ENCODE assay signal across 33 mouse cellular contexts in the genomic region with DNA sequence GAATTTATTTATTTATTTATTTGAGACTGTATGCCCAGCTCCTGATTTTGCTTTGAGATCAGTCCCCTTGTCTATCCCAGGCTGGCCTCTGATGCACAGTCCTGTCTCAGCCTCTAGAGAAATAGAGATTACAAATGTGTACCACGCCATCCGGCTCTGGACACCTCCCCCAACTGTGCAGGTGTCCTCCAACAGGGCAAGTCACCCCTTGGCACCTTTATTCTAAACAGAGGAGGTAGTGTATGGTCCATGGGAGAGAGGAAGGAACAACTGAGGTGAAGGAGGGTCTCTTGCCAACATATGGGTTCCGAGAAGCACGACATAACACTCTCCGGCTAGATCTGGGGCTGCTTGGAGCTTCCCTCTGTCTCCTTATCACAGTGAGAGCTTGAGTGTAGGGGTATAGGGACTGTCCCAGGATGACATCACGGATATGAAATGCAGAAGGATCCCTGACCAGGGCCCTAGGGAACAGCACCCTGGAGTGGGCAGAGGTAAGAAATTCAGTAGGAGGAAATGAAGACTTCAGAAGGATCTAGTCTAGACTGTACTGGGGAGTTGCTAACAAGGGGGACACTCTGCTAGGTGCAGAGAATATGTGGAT. TPM values are rescaled to one million over a fixed set of nuclear protein-coding genes. Genes with fewer than 3 reads are reported as not detected.
DNase-seq lines count a peak whose midpoint lies in the region; ATAC-seq and TF ChIP-seq lines count a peak whose summit lies in the region.
"Had no signal": no experiment of that assay in that cellular context is flagged by ENCODE, and none has a peak within 500 bp of the region (broad histone marks: within the 10 kb centered on the region; RNA-seq: fewer than 3 reads in every experiment).

No protein-coding gene starts in this region.

- TF ChIP-seq CTCF in stomach, postnatal 0 days (IDR thresholded peaks at IDR 0.05; ENCODE audit: low read depth) = no peak

- H3K27me3 ChIP-seq in stomach, embryonic 14.5 days (ENCODE audit: control insufficient read depth, insufficient read depth, low read length) = no peaks in the 10 kb centered on the region
- H3K27me3 ChIP-seq in stomach, postnatal 0 days (ENCODE audit: control insufficient read depth, insufficient read depth, low read length) = no peaks in the 10 kb centered on the region
- H3K27me3 ChIP-seq in liver, embryonic 13.5 days = no peaks in the 10 kb centered on the region
- H3K27me3 ChIP-seq: forebrain, embryonic 15.5 days; hindbrain, embryonic 15.5 days; midbrain, embryonic 12.5 days; neural tube, embryonic 15.5 days; stomach, embryonic 15.5 days had no signal

- no peak overlapping the region for H3K4me3 ChIP-seq in stomach, embryonic 14.5 days (ENCODE audit: low read depth, low read length)
- H3K4me3 ChIP-seq in stomach, postnatal 0 days (ENCODE audit: low read depth, low read length) = no peak overlapping the region
- peak overlapping the region; percentile 23 for H3K4me3 ChIP-seq in liver, embryonic 13.5 days (replicated peaks)
- H3K4me3 ChIP-seq: forebrain, embryonic 10.5 days; forebrain, embryonic 15.5 days; heart, adult 2 months; heart, embryonic 13.5 days; hindbrain, embryonic 15.5 days; midbrain, embryonic 12.5 days; neural tube, embryonic 15.5 days; stomach, embryonic 15.5 days had no signal

- DNase-seq in heart, adult 11 months = peak; percentile 82
- DNase-seq in heart, adult 9 months (ENCODE audit: low spot score in 2 of 2) = no peak
- DNase-seq in stomach, postnatal 0 days (ENCODE audit: low spot score) = no peak
- no peak for DNase-seq in liver, embryonic 13.5 days
- DNase-seq in adipocyte (ENCODE audit: low spot score) = no peak
- DNase-seq in gastrocnemius, postnatal 4 days (ENCODE audit: low spot score in 2 of 2) = no peak
- DNase-seq: adrenal gland, adult 2 months; adrenal gland, postnatal 36 days; cerebellum, adult 8-10 months; cerebellum, postnatal 36 days; gastrocnemius, postnatal 25 days; heart, adult 2 months; heart, postnatal 10 days; kidney, adult 11 months; kidney, postnatal 14 days; left cerebral cortex, postnatal 4 days; lung, embryonic 14.5 days; lung, postnatal 14 days; retina, postnatal 1 day; right cerebral cortex, postnatal 14 days; thymus, postnatal 36 days had no signal

- 86% methylated on average over 6 of the region's 6 CpGs for WGBS in stomach, embryonic 14.5 days
- whole genome bisulfite sequencing in stomach, postnatal 0 days = 87% methylated on average over 6 of the region's 6 CpGs
- 71% methylated on average over 6 of the region's 6 CpGs for WGBS in liver, embryonic 13.5 days (ENCODE audit: insufficient replicate concordance)

- no peak for TF ChIP-seq EP300 in stomach, postnatal 0 days (optimal IDR thresholded peaks at IDR 0.05)

- H3K36me3 ChIP-seq in stomach, embryonic 14.5 days (ENCODE audit: control insufficient read depth, insufficient read depth, low read length) = no peaks in the 10 kb centered on the region
- H3K36me3 ChIP-seq in stomach, postnatal 0 days (ENCODE audit: control insufficient read depth, insufficient read depth, low read length) = no peaks in the 10 kb centered on the region
- H3K36me3 ChIP-seq in liver, embryonic 13.5 days = peaks cover 20% of the 10 kb centered on the region
- H3K36me3 ChIP-seq: forebrain, embryonic 10.5 days; forebrain, embryonic 15.5 days; heart, embryonic 13.5 days; hindbrain, embryonic 15.5 days; midbrain, embryonic 12.5 days; neural tube, embryonic 15.5 days; stomach, embryonic 15.5 days had no signal

- H3K4me2 ChIP-seq in stomach, embryonic 14.5 days (replicated peaks; ENCODE audit: low read depth, low read length) = no peak overlapping the region
- H3K4me2 ChIP-seq in stomach, postnatal 0 days (replicated peaks; ENCODE audit: low read depth) = no peak overlapping the region
- H3K4me2 ChIP-seq in liver, embryonic 13.5 days = peak overlapping the region; percentile 53
- H3K4me2 ChIP-seq: forebrain, embryonic 15.5 days; heart, embryonic 13.5 days; hindbrain, embryonic 15.5 days; lung, embryonic 14.5 days; midbrain, embryonic 12.5 days; neural tube, embryonic 15.5 days; stomach, embryonic 15.5 days had no signal

- 0 out of 2 replicates have a peak, but pooled peaks have one; percentile 37 for ATAC-seq in stomach, embryonic 14.5 days (ENCODE audit: insufficient number of reproducible peaks, insufficient read depth, low FRiP score, low read depth)
- no peak for ATAC-seq in stomach, postnatal 0 days (ENCODE audit: low FRiP score, low TSS enrichment)
- ATAC-seq in liver, embryonic 13.5 days (ENCODE audit: low read depth) = peak; percentile 59
- ATAC-seq: forebrain, embryonic 15.5 days had no signal

- no peak overlapping the region for H3K27ac ChIP-seq in stomach, embryonic 14.5 days (ENCODE audit: low read length)
- no peak overlapping the region for H3K27ac ChIP-seq in stomach, postnatal 0 days (replicated peaks)
- H3K27ac ChIP-seq in liver, embryonic 13.5 days = peak overlapping the region; percentile 74
- H3K27ac ChIP-seq: forebrain, embryonic 10.5 days; forebrain, embryonic 15.5 days; heart, adult 2 months; heart, embryonic 13.5 days; hindbrain, embryonic 15.5 days; midbrain, embryonic 12.5 days; neural tube, embryonic 15.5 days; stomach, embryonic 15.5 days had no signal

- H3K9me3 ChIP-seq in stomach, embryonic 14.5 days (ENCODE audit: control insufficient read depth, low read depth, low read length) = no peaks in the 10 kb centered on the region
- H3K9me3 ChIP-seq in stomach, postnatal 0 days (ENCODE audit: control insufficient read depth, low read length) = peaks cover 4% of the 10 kb centered on the region; the same call in 1 of the 2 replicates
- H3K9me3 ChIP-seq in liver, embryonic 13.5 days (replicated peaks) = no peaks in the 10 kb centered on the region
- H3K9me3 ChIP-seq: forebrain, embryonic 10.5 days; forebrain, embryonic 15.5 days; heart, embryonic 13.5 days; hindbrain, embryonic 15.5 days; midbrain, embryonic 12.5 days; neural tube, embryonic 15.5 days; stomach, embryonic 15.5 days had no signal

- H3K9ac ChIP-seq in stomach, embryonic 14.5 days (replicated peaks; ENCODE audit: low read depth, low read length) = no peak overlapping the region
- no peak overlapping the region for H3K9ac ChIP-seq in stomach, postnatal 0 days (ENCODE audit: low read length)
- H3K9ac ChIP-seq in liver, embryonic 13.5 days = peak overlapping the region; percentile 62
- H3K9ac ChIP-seq: forebrain, embryonic 15.5 days; heart, embryonic 13.5 days; hindbrain, embryonic 15.5 days; lung, embryonic 14.5 days; midbrain, embryonic 12.5 days; neural tube, embryonic 15.5 days; stomach, embryonic 15.5 days had no signal

- no peaks in the 10 kb centered on the region for H3K4me1 ChIP-seq in stomach, embryonic 14.5 days (ENCODE audit: control insufficient read depth, insufficient read depth, low read length)
- H3K4me1 ChIP-seq in stomach, postnatal 0 days (replicated peaks; ENCODE audit: control insufficient read depth, insufficient read depth) = no peaks in the 10 kb centered on the region
- peaks cover 69% of the 10 kb centered on the region for H3K4me1 ChIP-seq in liver, embryonic 13.5 days (replicated peaks)
- H3K4me1 ChIP-seq: forebrain, embryonic 15.5 days; hindbrain, embryonic 15.5 days; midbrain, embryonic 12.5 days; neural tube, embryonic 15.5 days; stomach, embryonic 15.5 days had no signal

RNA-seq across cellular contexts. Expression of a gene that starts 1.1 kb away (rescaled TPM):
- 0.18 TPM in 1 of 2 replicates, not detected in the other for polyA plus RNA-seq in stomach, embryonic 14.5 days (2014; fragmentation: Nextera tagmentation; extraction: Ambion mirVana)
- 0.05 and 0.11 TPM in 2 replicates for polyA plus RNA-seq in stomach, postnatal 0 days (2015; fragmentation: Nextera tagmentation; extraction: Ambion mirVana)
- polyA plus RNA-seq in liver, embryonic 13.5 days (2015; fragmentation: Nextera tagmentation; extraction: Ambion mirVana) = 0.51 and 0.60 TPM in 2 replicates
- total RNA-seq in gastrocnemius, postnatal 4 days (2021) = under 1 TPM; 0.22 to 0.36 TPM
- total RNA-seq: gastrocnemius, adult 18-20 months; gastrocnemius, postnatal 25 days; heart, postnatal 10 days; layer of hippocampus, postnatal 10 days had no signal
- polyA plus RNA-seq: embryonic facial prominence, embryonic 11.5 days; forebrain, embryonic 10.5 days; forebrain, embryonic 15.5 days; heart, embryonic 13.5 days; hindbrain, embryonic 15.5 days; kidney, embryonic 14.5 days; lung, embryonic 14.5 days; midbrain, embryonic 12.5 days; neural tube, embryonic 15.5 days had no signal

RNA-seq across cellular contexts. Expression of a gene that starts 17.1 kb away (rescaled TPM):
- polyA plus RNA-seq in stomach, embryonic 14.5 days (2014; fragmentation: Nextera tagmentation; extraction: Ambion mirVana) = 2.6 and 3.3 TPM in 2 replicates
- polyA plus RNA-seq in stomach, postnatal 0 days (2015; fragmentation: Nextera tagmentation; extraction: Ambion mirVana) = 9.6 and 9.7 TPM in 2 replicates
- 1.9 and 2.1 TPM in 2 replicates for polyA plus RNA-seq in liver, embryonic 13.5 days (2015; fragmentation: Nextera tagmentation; extraction: Ambion mirVana)
- total RNA-seq in gastrocnemius, postnatal 4 days (2021) = 1 to 10 TPM; 8.7 to 9.8 TPM

RNA-seq across cellular contexts. Expression of a gene that starts 22.2 kb away (rescaled TPM):
- polyA plus RNA-seq in stomach, embryonic 14.5 days (2014; fragmentation: Nextera tagmentation; extraction: Ambion mirVana) = 0.30 and 0.32 TPM in 2 replicates
- polyA plus RNA-seq in stomach, postnatal 0 days (2015; fragmentation: Nextera tagmentation; extraction: Ambion mirVana) = 0.61 and 1.1 TPM in 2 replicates
- polyA plus RNA-seq in liver, embryonic 13.5 days (2015; fragmentation: Nextera tagmentation; extraction: Ambion mirVana) = 0.02 TPM in 1 of 2 replicates, not detected in the other
- 1 to 10 TPM; 1.3 to 2.1 TPM for total RNA-seq in gastrocnemius, postnatal 4 days (2021)
- polyA plus RNA-seq: forebrain, embryonic 15.5 days; kidney, embryonic 14.5 days; midbrain, embryonic 12.5 days had no signal

RNA-seq across cellular contexts. Expression of a gene that starts 48.6 kb away (rescaled TPM):
- 17.2 and 19.3 TPM in 2 replicates for polyA plus RNA-seq in stomach, embryonic 14.5 days (2014; fragmentation: Nextera tagmentation; extraction: Ambion mirVana)
- 35.1 and 38.5 TPM in 2 replicates for polyA plus RNA-seq in stomach, postnatal 0 days (2015; fragmentation: Nextera tagmentation; extraction: Ambion mirVana)
- polyA plus RNA-seq in liver, embryonic 13.5 days (2015; fragmentation: Nextera tagmentation; extraction: Ambion mirVana) = 6.0 and 6.2 TPM in 2 replicates
- total RNA-seq in gastrocnemius, postnatal 4 days (2021) = 10 to 100 TPM; 10.1 to 12.2 TPM
